Mouse (Mus musculus) C2C12 (cell line): ENCODE results near the gene Fam19a5. TPM values are rescaled to one million over a fixed set of nuclear protein-coding genes. Genes with fewer than 3 reads are reported as not detected.
A peak's percentile ranks its signal among the peaks of the same experiment; 100 is the strongest.

Experiments
- H3K27me3 ChIP-seq: one replicate; pipeline ENCODE4 v1.6.1; 2011; ENCODE audit not compliant: control insufficient read depth, insufficient read depth, insufficient read length
- H3K36me3 ChIP-seq: one replicate; pipeline ENCODE4 v1.6.1; 2011; ENCODE audit not compliant: control insufficient read depth, insufficient read depth
- H3K4me3 ChIP-seq: one replicate; pipeline ENCODE4 v1.5.1; 2011; ENCODE audit warnings: mild to moderate bottlenecking, control low read depth; ENCODE audit not compliant: poor library complexity, insufficient read depth, severe bottlenecking
- H3K79me2 ChIP-seq: one replicate; pipeline ENCODE4 v1.6.1; 2011; ENCODE audit not compliant: control insufficient read depth, insufficient read depth
- H3K79me3 ChIP-seq: one replicate; pipeline ENCODE4 v1.6.1; 2011; ENCODE audit warnings: low read depth, control low read depth
- H3ac ChIP-seq: one replicate; pipeline ENCODE3; 2011; ENCODE audit warnings: low read depth; ENCODE audit not compliant: control insufficient read depth, insufficient read length
- CEBPB ChIP-seq: IDR thresholded peaks from one replicate; pipeline ENCODE4 v1.6.1; 2011; ENCODE audit warnings: low read depth, mild to moderate bottlenecking, control low read depth, moderate library complexity
- CTCF ChIP-seq: IDR thresholded peaks from one replicate; pipeline ENCODE4 v1.5.1; 2011; ENCODE audit not compliant: control insufficient read depth, insufficient read depth, insufficient read length
- FOSL1 ChIP-seq: IDR thresholded peaks from one replicate; pipeline ENCODE4 v1.8.0; 2011; ENCODE audit warnings: mild to moderate bottlenecking, low read length; ENCODE audit not compliant: poor library complexity, insufficient read depth, severe bottlenecking
- MAX ChIP-seq: IDR thresholded peaks from one replicate; pipeline ENCODE4 v1.6.1; 2011; ENCODE audit warnings: mild to moderate bottlenecking, control low read depth
- MYOD1 ChIP-seq: IDR thresholded peaks from one replicate; pipeline ENCODE4 v1.6.1; 2011; ENCODE audit warnings: low read depth; ENCODE audit not compliant: control insufficient read depth, insufficient read length
- MYOG ChIP-seq: IDR thresholded peaks from one replicate; pipeline ENCODE4 v1.6.1; 2011; ENCODE audit not compliant: control insufficient read depth, insufficient read length; ENCODE audit errors: extremely low read depth
- USF1 ChIP-seq: IDR thresholded peaks from one replicate; pipeline ENCODE4 v1.6.1; 2011; ENCODE audit warnings: low read depth, mild to moderate bottlenecking, control low read depth, moderate library complexity
- polyA plus RNA-seq: library from polyadenylated mRNA; unstranded; fragments of >200 nt; fragmentation: generic; extraction: Trizol; gene quantifications from one replicate; pipeline ENCODE4 v1.2.1, GENCODE M21; 2012; ENCODE audit warnings: missing spikeins

Gene Fam19a5
- polyA plus RNA-seq, 1 experiment: 50.0 TPM

GRCm38 (mm10) chr15:87682410-87682809, 138.3 kb downstream of the Fam19a5 start:
- Histone ChIP-seq H3K27me3 (no peaks in the 10 kb centered on the region), H3K79me3 (peaks cover 2% of the 10 kb centered on the region)
- TF ChIP-seq MAX: no peak

GRCm38 (mm10) chr15:87686415-87687040, 142.4 kb downstream of the Fam19a5 start:
- Histone ChIP-seq H3K79me2 (peaks cover 7% of the 10 kb centered on the region), H3K4me3 (no peak overlapping the region), H3K27me3 (no peaks in the 10 kb centered on the region), H3K36me3 (peaks cover 25% of the 10 kb centered on the region), H3ac (no peak overlapping the region), H3K79me3 (no peaks in the 10 kb centered on the region)
- TF ChIP-seq MYOD1: no peak
- TF ChIP-seq CTCF: no peak
- TF ChIP-seq MAX: no peak
- no peak for TF ChIP-seq MYOG
- TF ChIP-seq USF1: no peak
- no peak for TF ChIP-seq FOSL1
- no peak for TF ChIP-seq CEBPB

More at GRCm38 (mm10) chr15:87682410-87682809, 138.3 kb downstream of the Fam19a5 start:
- Histone ChIP-seq H3ac (no peak overlapping the region), H3K79me2 (peaks cover 39% of the 10 kb centered on the region), H3K36me3 (peaks cover 19% of the 10 kb centered on the region), H3K4me3 (no peak overlapping the region)

DNA sequence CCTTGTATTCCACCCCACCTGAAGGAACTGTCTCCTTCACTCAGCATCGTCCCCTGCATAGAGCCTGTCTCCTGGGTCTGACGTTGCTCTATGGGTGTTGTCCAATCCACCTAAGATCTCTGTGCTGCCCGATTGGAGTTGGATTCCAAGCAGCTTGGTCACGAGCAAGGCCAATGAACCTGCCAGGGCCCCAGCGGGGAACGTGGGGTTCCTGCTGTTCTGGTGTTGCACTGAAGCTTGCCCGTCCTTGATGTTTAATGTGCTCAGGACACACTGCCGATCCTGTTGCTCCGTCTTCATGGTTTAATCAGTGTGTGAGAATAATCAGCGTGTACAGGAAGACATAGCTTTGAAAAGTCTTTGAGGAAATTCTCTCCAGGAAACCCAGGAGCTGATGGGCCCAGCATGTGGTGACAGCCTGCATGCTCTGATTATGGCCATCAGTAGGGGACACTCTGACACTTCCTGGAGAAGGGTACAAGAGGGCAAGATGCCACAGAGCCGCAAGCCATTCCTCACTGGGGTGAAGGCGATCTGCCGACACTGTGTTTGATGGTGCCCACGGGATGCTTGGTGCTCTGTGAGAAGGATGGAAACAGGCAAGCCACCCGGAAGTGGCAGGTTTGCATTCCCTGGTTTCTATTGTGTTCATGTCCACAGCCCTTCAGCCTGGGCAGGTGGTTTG, 147.3 kb downstream of the Fam19a5 start:
- no peak for TF ChIP-seq MYOD1
- TF ChIP-seq CEBPB: no peak
- no peak for TF ChIP-seq CTCF
- no peak for TF ChIP-seq MAX
- no peak for TF ChIP-seq MYOG
- TF ChIP-seq USF1: no peak
- TF ChIP-seq FOSL1: no peak
- peaks cover 6% of the 10 kb centered on the region for H3K36me3 ChIP-seq
- H3K79me3 ChIP-seq: peaks cover 4% of the 10 kb centered on the region
- H3K4me3 ChIP-seq: no peak overlapping the region
- no peaks in the 10 kb centered on the region for H3K27me3 ChIP-seq
- peaks cover 37% of the 10 kb centered on the region for H3K79me2 ChIP-seq
- H3ac ChIP-seq: no peak overlapping the region

- no peaks in the 10 kb centered on the region for H3K27me3 ChIP-seq
- H3ac ChIP-seq: no peak overlapping the region
- peaks cover 6% of the 10 kb centered on the region for H3K36me3 ChIP-seq
- no peak overlapping the region for H3K4me3 ChIP-seq
- H3K79me3 ChIP-seq: peaks cover 4% of the 10 kb centered on the region
- TF ChIP-seq MYOD1 (no peak), FOSL1 (peak; percentile 49)
- H3K79me2 ChIP-seq: peaks cover 42% of the 10 kb centered on the region
Observed at GRCm38 (mm10) chr15:87691958-87692357, 147.9 kb downstream of the Fam19a5 start.

DNA sequence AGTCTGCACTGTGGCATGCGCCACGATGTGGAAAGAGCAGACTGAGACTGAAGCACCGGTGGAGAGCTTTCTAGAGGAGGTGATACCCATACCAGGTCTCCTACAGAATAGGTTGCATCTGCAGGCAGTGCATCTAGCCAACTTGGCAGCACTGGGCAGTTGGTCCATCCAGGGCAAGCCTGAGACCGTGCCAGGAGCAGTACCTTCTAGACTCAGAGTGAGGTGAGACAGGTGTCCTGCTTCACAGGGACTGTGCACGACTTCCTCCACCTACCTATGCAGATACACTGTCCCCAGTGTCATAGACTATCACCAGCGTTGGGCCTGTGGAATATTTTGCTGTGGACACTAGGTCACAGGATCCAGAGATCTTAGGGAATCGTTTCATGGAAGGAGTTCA, 148.3 kb downstream of the Fam19a5 start:
- Histone ChIP-seq H3K79me2 (peaks cover 46% of the 10 kb centered on the region), H3K4me3 (no peak overlapping the region), H3K36me3 (peaks cover 6% of the 10 kb centered on the region), H3K79me3 (peaks cover 4% of the 10 kb centered on the region), H3K27me3 (no peaks in the 10 kb centered on the region), H3ac (no peak overlapping the region)
- TF ChIP-seq USF1 (no peak), FOSL1 (no peak), MAX (no peak)

GRCm38 (mm10) chr15:87692865-87693513, 148.9 kb downstream of the Fam19a5 start:
- TF ChIP-seq CTCF (no peak), MYOD1 (no peak), MAX (no peak), USF1 (no peak), FOSL1 (no peak), MYOG (no peak), CEBPB (no peak)

More at GRCm38 (mm10) chr15:87692865-87693513, 148.9 kb downstream of the Fam19a5 start:
- H3K27me3 ChIP-seq: no peaks in the 10 kb centered on the region
- no peak overlapping the region for H3K4me3 ChIP-seq
- H3ac ChIP-seq: no peak overlapping the region
- peaks cover 6% of the 10 kb centered on the region for H3K36me3 ChIP-seq
- H3K79me2 ChIP-seq: peaks cover 50% of the 10 kb centered on the region
- peaks cover 4% of the 10 kb centered on the region for H3K79me3 ChIP-seq
